Mouse (Mus musculus) heart, adult 8-10 months (tissue): Measurements from ENCODE around the gene Ckm. TPM values are rescaled to one million over a fixed set of nuclear protein-coding genes. Genes with fewer than 3 reads are reported as not detected.
A peak's percentile ranks its signal among the peaks of the same experiment; 100 is the strongest.

Source experiments
- DNase-seq: peaks from one replicate; pipeline ENCODE4 v3.0.0; 2022; ENCODE audit warnings: low spot score
- total RNA-seq, 4 experiments: library from RNA; stranded (reverse); gene quantifications; 2 replicates each; pipeline ENCODE4 v1.2.4; 2022

Gene Ckm
- total RNA-seq, 4 experiments from 2014 or later = 3,513 to 3,931 (median 3,544) TPM

GRCm38 (mm10) chr7:19388699-19389413, 15.7 kb upstream of the Ckm start:
- no peak for DNase-seq

GRCm38 (mm10) chr7:19394484-19394883, 10.1 kb upstream of the Ckm start:
- no peak for DNase-seq

- DNase-seq = no peak
Measured at GRCm38 (mm10) chr7:19399496-19400280, 4.9 kb upstream of the Ckm start.

GRCm38 (mm10) chr7:19400946-19401345, 3.6 kb upstream of the Ckm start:
- no peak for DNase-seq

- no peak for DNase-seq
Measured at GRCm38 (mm10) chr7:19402535-19403112, 2.0 kb upstream of the Ckm start.

- DNase-seq = no peak
Measured at GRCm38 (mm10) chr7:19403731-19404296, 762 bp upstream of the Ckm start, which contains the start of gene Klc3. TSS of gene Klc3 (minus strand) at chr7:19404104.

- peak; percentile 81 for DNase-seq
Measured at GRCm38 (mm10) chr7:19405417-19405816, 841 bp downstream of the Ckm start.

GRCm38 (mm10) chr7:19409753-19410152, 5.2 kb downstream of the Ckm start:
- no peak for DNase-seq

GRCm38 (mm10) chr7:19410766-19411344, 6.3 kb downstream of the Ckm start:
- peak; percentile 77 for DNase-seq

- DNase-seq = no peak
Measured at GRCm38 (mm10) chr7:19411783-19412182, 7.2 kb downstream of the Ckm start.

- DNase-seq = no peak
Measured at GRCm38 (mm10) chr7:19413525-19413924, 8.9 kb downstream of the Ckm start.

GRCm38 (mm10) chr7:19416590-19416989, 12.0 kb downstream of the Ckm start:
- DNase-seq = no peak

GRCm38 (mm10) chr7:19420121-19420520, 15.5 kb downstream of the Ckm start:
- no peak for DNase-seq

GRCm38 (mm10) chr7:19420821-19421636, 16.5 kb downstream of the Ckm start:
- DNase-seq = peak; percentile 68

GRCm38 (mm10) chr7:19423083-19423482, 18.5 kb downstream of the Ckm start:
- no peak for DNase-seq

GRCm38 (mm10) chr7:19424051-19424450, 19.5 kb downstream of the Ckm start:
- DNase-seq = no peak

- no peak for DNase-seq
Measured at GRCm38 (mm10) chr7:19426349-19426748, 21.8 kb downstream of the Ckm start.

- no peak for DNase-seq
Measured at GRCm38 (mm10) chr7:19426888-19427287, 22.3 kb downstream of the Ckm start.

GRCm38 (mm10) chr7:19427999-19428650, 23.5 kb downstream of the Ckm start:
- no peak for DNase-seq

GRCm38 (mm10) chr7:19429726-19430125, 25.1 kb downstream of the Ckm start:
- DNase-seq = no peak
